Comparison of ENCODE assay signal across 14 mouse cellular contexts in genomic region chr11:117445707-117446106, GRCm38 (mm10). TPM values are rescaled to one million over a fixed set of nuclear protein-coding genes. Genes with fewer than 3 reads are reported as not detected.
A peak's percentile ranks its signal among the peaks of the same experiment; 100 is the strongest.
DNase-seq lines count a peak whose midpoint lies in the region; ATAC-seq lines count a peak whose summit lies in the region.
"Had no signal": no experiment of that assay in that cellular context is flagged by ENCODE, and none has a peak within 500 bp of the region (broad histone marks: within the 10 kb centered on the region; RNA-seq: fewer than 3 reads in every experiment).

No protein-coding gene starts in this region.

- 26% methylated on average over 6 of the region's 6 CpGs for WGBS in neural tube, embryonic 14.5 days

- H3K27me3 ChIP-seq in neural tube, embryonic 14.5 days (ENCODE audit: control insufficient read depth, insufficient read depth, low read length) = no peaks in the 10 kb centered on the region

- H3K4me3 ChIP-seq in neural tube, embryonic 14.5 days (ENCODE audit: low read depth, low read length) = no peak overlapping the region
- H3K4me3 ChIP-seq: liver, embryonic 15.5 days had no signal

- no peak overlapping the region for H3K4me2 ChIP-seq in neural tube, embryonic 14.5 days (ENCODE audit: low read depth, low read length)
- H3K4me2 ChIP-seq: liver, embryonic 15.5 days had no signal

- H3K36me3 ChIP-seq in neural tube, embryonic 14.5 days (ENCODE audit: control insufficient read depth, insufficient read depth, low read length) = no peaks in the 10 kb centered on the region
- H3K36me3 ChIP-seq: liver, embryonic 15.5 days had no signal

- DNase-seq in kidney, adult 11 months = peak; percentile 44
- DNase-seq in kidney, adult 18-20 months = no peak
- peak; percentile 15 to 43 for DNase-seq in kidney, adult 8-10 months
- DNase-seq in kidney, postnatal 25 days = peak; percentile 25 to 55
- no peak for DNase-seq in left cerebral cortex, postnatal 10 days (ENCODE audit: extremely low spot score in 1 of 2, low spot score in 2 of 2)
- DNase-seq in layer of hippocampus, postnatal 14 days (ENCODE audit: low spot score in 2 of 2) = no peak
- DNase-seq: cerebellum, adult 11-12 months; heart, adult 11 months; retina, postnatal 1 day; spleen, adult 18-20 months had no signal

- peak overlapping the region; percentile 57; the same call in 1 of the 2 replicates for H3K27ac ChIP-seq in neural tube, embryonic 14.5 days (ENCODE audit: low read depth, low read length)
- H3K27ac ChIP-seq: liver, embryonic 15.5 days; macrophage had no signal

- H3K9ac ChIP-seq in neural tube, embryonic 14.5 days (replicated peaks; ENCODE audit: low read depth, low read length) = no peak overlapping the region
- H3K9ac ChIP-seq: liver, embryonic 15.5 days had no signal

- peaks cover 13% of the 10 kb centered on the region; the same call in 1 of the 2 replicates for H3K4me1 ChIP-seq in neural tube, embryonic 14.5 days (ENCODE audit: control insufficient read depth, insufficient read depth, low read length)
- H3K4me1 ChIP-seq: liver, embryonic 15.5 days had no signal

- no peak for ATAC-seq in neural tube, embryonic 14.5 days (ENCODE audit: low read depth)

- intact Hi-C loops in left cerebral cortex, postnatal 10 days (cut with DNase I) = no loop called here

- no peaks in the 10 kb centered on the region for H3K9me3 ChIP-seq in neural tube, embryonic 14.5 days (ENCODE audit: control insufficient read depth, low read length)
- H3K9me3 ChIP-seq: liver, embryonic 15.5 days had no signal

RNA-seq across cellular contexts. Expression of gene Gm11733, which starts 38.5 kb away (rescaled TPM):
- polyA plus RNA-seq in neural tube, embryonic 14.5 days (2014; fragmentation: Nextera tagmentation; extraction: Ambion mirVana) = not detected in 2 replicates
- total RNA-seq in left cerebral cortex, postnatal 10 days (2021) = under 1 TPM in 1 of 2 experiments, not detected in 1; 0.24 TPM
- not detected for total RNA-seq in layer of hippocampus, postnatal 14 days (2021)
- polyA plus RNA-seq: heart, postnatal 0 days; liver, embryonic 15.5 days; macrophage had no signal

Comparison
In these comparisons a context has a peak if more than half of its experiments do, and no peak if none do; other contexts are left out.
1. DNase-seq: peak in kidney, adult 11 months (single experiment), kidney, adult 8-10 months (2 of 2) and kidney, postnatal 25 days (2 of 2); none in kidney, adult 18-20 months (single experiment), left cerebral cortex, postnatal 10 days (0 of 2) and layer of hippocampus, postnatal 14 days (0 of 2).